Mouse (Mus musculus) heart, postnatal 14 days (tissue): ENCODE data around the gene Crygc. TPM values are rescaled to one million over a fixed set of nuclear protein-coding genes. Genes with fewer than 3 reads are reported as not detected.

Experiments used
- DNase-seq, 2 experiments: peaks; one replicate each; pipeline ENCODE4 v3.0.0; 2021 to 2022
- intact Hi-C: fragments of 180-260 bp; cut with DNase I; formaldehyde crosslinking; loops from one replicate; pipeline ENCODE4 v1.15.1; 2025
- long read RNA-seq, 2 experiments: library from polyadenylated mRNA; stranded (forward); transcript quantifications; one replicate each; pipeline ENCODE4 v2.0.0; 2021
- total RNA-seq, 2 experiments: library from RNA; stranded (reverse); gene quantifications; 2 replicates each; pipeline ENCODE4 v1.2.3; 2021

The Crygc gene
- not detected for total RNA-seq
- long read RNA-seq, experiment 1 = 0 reads
- long read RNA-seq, experiment 2 = 0 reads

DNA sequence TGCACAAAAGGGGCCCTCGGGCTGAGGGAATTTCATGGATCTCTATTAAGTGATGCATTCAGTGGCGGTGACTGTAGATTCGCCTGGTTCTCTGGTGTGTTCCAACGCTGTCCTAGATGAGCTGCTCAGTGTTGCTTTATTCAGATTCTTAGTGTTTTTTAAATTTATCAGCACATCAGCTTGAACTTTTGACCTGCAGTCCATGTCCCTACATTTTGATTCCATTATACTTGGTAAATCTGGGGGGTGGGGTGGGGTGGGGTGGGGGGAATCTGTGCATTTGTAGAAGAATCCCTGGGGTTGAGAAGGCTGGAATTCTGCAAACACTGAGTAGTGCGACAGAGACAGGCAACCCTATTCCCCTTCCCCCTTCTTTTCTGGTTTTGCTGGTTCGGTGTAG lies at the start of gene Crygc:
Gene Crygc, minus strand, starts transcription at position 101 of the 400 bp plus-strand sequence.
- intact Hi-C loops = no loop called here
- no peak for DNase-seq

- no peak for DNase-seq
- intact Hi-C loops = no loop called here
Observed at GRCm38 (mm10) chr1:65122574-65123372, 49.3 kb upstream of the Crygc start, which contains the start of gene D630023F18Rik. Gene D630023F18Rik (minus strand): TSS chr1:65123214.

DNA sequence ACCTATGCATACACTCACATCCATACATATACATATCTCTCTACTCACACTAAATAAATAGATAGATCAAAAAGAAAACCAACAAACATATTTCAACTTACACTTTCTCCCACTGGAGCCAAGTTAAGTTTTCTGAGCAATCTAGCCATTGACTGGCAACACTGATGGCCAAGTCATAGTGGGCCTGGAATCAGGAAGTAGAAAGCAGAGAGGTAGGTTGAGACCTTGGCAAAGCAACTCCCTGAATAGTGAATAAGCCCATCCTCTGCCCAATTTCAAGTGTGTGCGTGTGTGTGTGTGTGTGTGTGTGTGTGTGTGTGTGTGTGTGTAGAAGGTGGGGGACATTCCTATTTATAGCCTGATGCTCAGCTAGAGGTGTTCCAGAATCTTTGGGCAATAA lies 45.9 kb upstream of the Crygc start, which contains the start of gene Gm28845:
Gene Gm28845, minus strand, starts transcription at position 121 of the 400 bp plus-strand sequence.
- intact Hi-C loops = no loop called here
- DNase-seq = no peak

GRCm38 (mm10) chr1:65118150-65118913 lies 44.8 kb upstream of the Crygc start:
- intact Hi-C loops = no loop called here
- no peak for DNase-seq

- DNase-seq = no peak
- intact Hi-C loops = no loop called here
Observed at GRCm38 (mm10) chr1:65113536-65114172, 40.2 kb upstream of the Crygc start.

DNA sequence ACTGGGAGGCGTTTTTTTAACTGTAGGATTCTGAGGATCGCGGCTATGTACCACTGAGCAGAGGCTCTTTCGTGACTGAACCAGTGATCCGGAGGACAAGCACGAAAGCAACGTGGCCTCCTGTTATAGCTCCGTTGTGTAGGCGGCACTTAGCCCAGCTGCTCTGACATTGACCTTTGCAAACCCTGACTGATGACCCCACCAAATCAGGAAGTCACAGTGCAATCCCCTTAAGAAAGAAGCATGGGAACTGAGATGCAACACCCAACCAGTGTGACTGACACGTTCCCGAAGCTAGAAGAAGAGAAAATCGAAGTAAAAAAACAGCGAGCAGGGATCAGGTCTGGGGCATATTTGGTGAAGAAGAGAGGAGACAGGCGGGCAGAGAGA lies 39.3 kb upstream of the Crygc start:
- peak; percentile 2 to 8 for DNase-seq
- intact Hi-C loops = loop anchor here (1.0 kb wide), 1 partner anchor 66 kb away; no protein-coding TSS in a partner anchor

GRCm38 (mm10) chr1:65112031-65112806 lies 38.7 kb upstream of the Crygc start:
- DNase-seq = peak; percentile 75 to 85
- intact Hi-C loops = loop anchor here (1.0 kb wide), 1 partner anchor 67 kb away; no protein-coding TSS in a partner anchor

- DNase-seq = no peak
- intact Hi-C loops = no loop called here
Observed at GRCm38 (mm10) chr1:65109756-65110435, 36.4 kb upstream of the Crygc start.

DNA sequence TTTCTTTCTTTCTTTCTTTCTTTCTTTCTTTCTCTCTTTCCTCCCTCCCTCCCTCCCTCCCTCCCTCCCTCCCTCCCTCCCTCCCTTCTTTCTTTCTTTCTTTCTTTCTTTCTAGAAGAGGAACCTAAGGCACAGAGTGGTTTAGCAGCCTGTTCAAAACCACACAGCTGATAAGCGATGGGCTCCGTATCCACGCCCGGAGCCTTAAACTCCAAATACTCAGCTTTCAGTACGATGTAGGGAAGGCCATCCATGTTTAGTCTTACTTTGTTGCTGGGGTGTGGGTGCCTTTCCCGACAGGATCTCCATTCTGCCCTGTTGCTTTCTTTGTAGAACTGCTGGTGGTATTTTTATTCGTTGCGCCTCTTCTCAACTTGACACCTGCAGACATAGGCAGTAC lies 35.7 kb upstream of the Crygc start:
- DNase-seq = no peak
- intact Hi-C loops = no loop called here

- no peak for DNase-seq
- intact Hi-C loops = no loop called here
Observed at GRCm38 (mm10) chr1:65107654-65108279, 34.3 kb upstream of the Crygc start.

DNA sequence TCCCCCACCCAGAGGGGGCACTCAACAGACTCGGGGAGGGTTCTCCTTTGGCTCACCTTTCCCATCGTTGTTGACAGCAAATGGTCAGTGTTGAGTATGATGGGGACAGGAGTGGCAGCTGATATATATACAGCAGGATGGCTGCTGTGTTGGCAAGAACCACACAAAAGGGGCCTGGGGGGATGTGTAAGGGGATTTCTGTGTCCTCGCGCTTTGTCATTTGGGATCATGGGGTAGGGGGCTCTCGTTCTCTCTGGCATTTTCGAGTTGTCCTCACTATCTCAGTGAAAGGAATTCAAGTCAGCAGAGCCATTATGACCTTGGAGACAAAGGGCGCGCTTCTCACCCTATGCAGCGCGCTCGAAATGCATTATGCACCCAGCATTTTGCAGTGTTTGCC lies 29.8 kb upstream of the Crygc start, which contains the start of gene Cryga:
Gene Cryga, minus strand, starts transcription at position 101 of the 400 bp plus-strand sequence.
- DNase-seq = no peak
- intact Hi-C loops = no loop called here

DNA sequence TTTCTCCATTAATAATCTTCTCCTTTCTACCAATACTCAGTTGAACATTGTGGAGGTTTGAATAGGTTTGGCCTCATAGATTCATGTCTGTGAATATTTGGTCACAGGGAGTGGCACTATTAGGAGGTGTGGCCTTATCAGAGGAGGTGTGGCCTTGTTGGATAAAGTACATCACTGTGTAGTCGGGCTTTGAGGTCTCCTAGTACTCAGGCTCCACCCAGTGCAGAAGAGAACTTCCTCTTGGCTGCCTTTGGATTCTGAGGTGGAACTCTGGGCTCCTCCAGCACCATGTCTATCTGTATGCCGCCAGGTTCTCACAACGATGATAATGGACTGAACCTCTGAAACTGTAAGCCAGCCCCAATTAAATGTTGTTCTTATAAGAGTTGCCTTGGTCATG lies 23.5 kb upstream of the Crygc start:
- no peak for DNase-seq
- intact Hi-C loops = no loop called here

GRCm38 (mm10) chr1:65091566-65091965 lies 18.1 kb upstream of the Crygc start:
- intact Hi-C loops = no loop called here
- DNase-seq = no peak

- DNase-seq = no peak
- intact Hi-C loops = no loop called here
Observed at GRCm38 (mm10) chr1:65090370-65090769, 16.9 kb upstream of the Crygc start.

GRCm38 (mm10) chr1:65088567-65089356 lies 15.3 kb upstream of the Crygc start:
- intact Hi-C loops = no loop called here
- no peak for DNase-seq

- intact Hi-C loops = no loop called here
- no peak for DNase-seq
Observed at GRCm38 (mm10) chr1:65082188-65082587, 8.7 kb upstream of the Crygc start, which contains the start of gene Crygb. Gene Crygb (minus strand): TSS chr1:65082288.

GRCm38 (mm10) chr1:65075607-65076006 lies 2.1 kb upstream of the Crygc start:
- DNase-seq = no peak
- intact Hi-C loops = no loop called here

GRCm38 (mm10) chr1:65067842-65068241 lies 5.6 kb downstream of the Crygc start:
- intact Hi-C loops = no loop called here
- no peak for DNase-seq
